Mouse (Mus musculus): ENCODE measurements around the gene Cd81. TPM values are rescaled to one million over a fixed set of nuclear protein-coding genes. Genes with fewer than 3 reads are reported as not detected.

The Cd81 gene
- total RNA-seq, 2 experiments from 2014 or later, result 489 to 524 TPM

DNA sequence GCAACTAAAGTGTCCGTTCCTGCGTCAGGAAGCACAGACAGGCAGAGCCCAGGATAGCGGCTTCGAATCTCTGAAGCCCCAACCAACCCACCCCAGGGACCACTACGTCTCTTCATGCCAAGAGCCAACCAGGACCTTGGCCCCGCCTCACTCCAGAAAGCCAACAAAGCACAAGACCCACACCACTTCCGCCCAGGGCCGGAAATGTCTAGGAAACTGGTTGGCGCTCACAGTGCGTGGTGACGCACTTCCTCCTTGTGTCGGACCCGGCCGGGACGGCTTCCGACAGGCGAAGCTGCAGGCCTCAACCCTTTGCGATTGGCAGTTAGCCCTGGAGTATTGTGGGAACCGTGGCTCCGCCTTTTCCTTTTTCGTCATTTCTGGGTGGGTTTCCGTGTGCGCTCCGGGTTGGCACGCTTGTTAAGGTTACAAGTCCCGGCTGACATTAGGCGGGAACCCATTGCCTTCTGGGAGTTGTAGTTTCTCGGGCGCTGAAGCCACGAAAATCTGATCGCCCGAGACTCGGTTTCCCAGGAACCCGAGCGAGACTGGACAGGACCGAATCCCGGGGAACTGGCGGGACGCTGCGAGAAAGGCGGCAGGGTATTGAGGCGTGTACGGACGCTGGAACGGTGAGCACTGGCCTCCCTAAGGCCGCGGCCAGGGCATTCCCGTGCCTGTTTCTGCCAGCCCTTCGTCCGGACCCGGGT lies 16.5 kb downstream of the Cd81 start, which contains the start of gene Tssc4:
Gene Tssc4, plus strand, starts transcription at position 368 of the 710 bp plus-strand sequence.
- peak; percentile 88 to 91 for DNase-seq (ENCODE audit: extremely low spot score in 1 of 2, low spot score in 1 of 2)

DNA sequence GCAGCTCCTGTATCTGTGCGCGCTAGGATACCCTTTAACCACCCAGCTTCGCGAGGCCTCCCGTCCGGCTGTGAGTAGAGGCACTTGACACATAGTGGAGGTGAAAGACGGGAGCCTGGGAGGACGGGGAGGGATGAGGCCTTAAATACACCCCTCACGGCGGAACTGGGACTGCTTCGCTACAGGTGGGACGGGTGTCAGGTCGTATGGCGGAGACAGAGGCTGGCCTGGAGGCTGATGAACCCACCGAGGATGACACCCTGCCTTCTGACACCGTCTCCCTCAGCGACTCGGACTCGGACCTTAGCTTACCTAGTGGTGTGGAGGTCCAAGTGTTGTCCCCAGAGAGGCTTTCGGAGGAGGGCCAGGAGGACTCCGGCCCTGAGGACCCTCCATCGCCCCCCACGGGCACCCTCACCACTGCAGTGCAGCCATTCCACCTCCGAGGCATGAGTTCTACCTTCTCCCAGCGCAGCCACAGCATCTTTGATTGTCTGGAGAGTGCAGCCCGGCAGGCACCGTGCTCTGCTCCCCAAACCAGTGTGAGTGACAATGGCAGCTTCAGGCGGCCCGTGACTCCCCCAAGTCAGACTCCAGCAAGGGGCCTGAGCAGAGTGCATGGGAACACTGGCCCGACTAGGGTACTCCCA lies 17.3 kb downstream of the Cd81 start:
- DNase-seq (ENCODE audit: extremely low spot score in 1 of 2, low spot score in 1 of 2), result no peak

DNA sequence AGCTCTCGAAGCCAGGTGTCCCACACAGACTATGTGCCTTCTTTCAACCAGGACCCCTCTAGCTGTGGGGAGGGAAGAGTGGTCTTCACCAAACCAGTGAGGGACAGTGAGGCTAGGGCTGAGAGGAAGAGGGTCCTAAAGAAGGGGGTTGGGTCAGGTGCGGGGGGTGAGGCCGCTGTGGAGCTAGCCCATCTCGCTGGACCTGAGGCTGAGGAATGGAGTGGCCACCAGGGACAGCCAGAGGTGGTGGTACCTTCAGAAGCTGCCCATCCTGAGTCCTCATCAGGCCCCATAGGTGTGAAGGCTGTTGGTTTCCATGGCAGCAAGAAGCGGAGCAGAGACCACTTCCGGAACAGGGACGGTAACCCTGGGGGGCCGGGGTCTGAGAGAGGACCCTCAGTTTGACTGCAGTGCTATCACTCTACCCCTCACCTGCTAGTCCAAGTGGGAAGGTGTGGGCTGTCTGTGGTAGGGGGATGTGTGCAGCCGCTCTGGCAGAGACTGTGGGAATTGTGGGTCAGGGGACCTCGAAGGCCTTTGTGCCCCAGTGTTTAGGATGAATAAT lies 18.0 kb downstream of the Cd81 start:
- DNase-seq (ENCODE audit: extremely low spot score in 1 of 2, low spot score in 1 of 2), result no peak

DNA sequence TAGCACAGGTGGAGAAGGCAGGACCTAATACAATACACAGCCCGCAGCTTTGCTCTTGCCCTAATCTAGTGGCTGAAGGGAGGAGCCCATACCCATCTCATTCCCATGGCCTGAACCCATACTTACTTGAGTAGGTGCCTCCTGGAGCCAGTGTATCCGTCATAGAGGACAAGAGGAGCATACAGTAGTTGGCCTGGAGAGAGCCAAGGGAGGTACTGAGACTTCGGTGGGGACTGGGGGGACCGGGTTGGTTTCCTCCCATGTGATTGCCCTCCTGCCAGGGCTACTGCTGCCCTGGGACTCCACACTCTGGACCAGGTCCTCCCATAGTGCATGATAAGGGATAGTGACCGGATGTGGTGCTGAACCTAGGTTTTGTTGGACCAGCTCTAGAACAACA lies 20.1 kb downstream of the Cd81 start:
- DNase-seq (ENCODE audit: extremely low spot score in 1 of 2, low spot score in 1 of 2), result no peak

DNA sequence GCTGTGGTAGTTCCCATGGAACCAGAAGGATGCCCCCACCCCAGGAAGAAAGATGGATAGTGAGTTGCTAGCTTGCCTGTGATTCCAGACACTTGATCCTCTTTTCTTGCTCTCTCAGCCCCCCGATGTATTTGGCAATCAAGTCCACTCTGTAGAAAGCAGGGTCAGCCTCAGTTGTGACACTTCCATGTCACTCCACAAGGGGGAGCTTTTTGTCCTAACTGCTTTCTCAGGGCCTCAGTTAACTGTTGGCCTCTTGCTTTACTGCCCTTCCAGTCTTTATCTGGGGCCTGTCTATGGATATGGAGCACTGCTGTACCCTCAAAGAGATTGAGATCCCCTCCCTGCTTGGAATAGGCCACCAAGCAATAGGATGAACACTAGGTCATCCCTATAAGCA lies 20.5 kb downstream of the Cd81 start:
- peak in 1 of 2 experiments; percentile 45 for DNase-seq (ENCODE audit: extremely low spot score in 1 of 2, low spot score in 1 of 2)

DNA sequence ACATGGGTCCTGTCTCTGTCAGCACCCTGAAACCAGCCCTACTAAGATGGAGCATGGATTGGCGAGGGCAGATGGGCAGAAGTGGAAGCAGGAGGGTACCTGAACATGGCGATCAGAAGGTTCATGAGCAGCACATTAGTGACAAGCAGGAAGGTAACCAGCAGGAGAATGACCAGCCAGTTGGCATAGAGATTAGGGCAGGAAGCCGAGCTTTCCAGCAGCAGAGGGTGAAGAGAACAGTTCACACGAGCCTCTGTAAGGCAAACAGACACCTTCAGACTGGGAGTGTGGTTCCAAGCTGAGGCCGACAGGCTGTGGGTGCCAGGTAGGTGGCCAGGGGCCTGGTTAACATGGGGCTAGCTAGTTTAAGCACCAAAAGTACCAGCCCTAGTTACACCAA lies 22.9 kb downstream of the Cd81 start:
- no peak for DNase-seq (ENCODE audit: extremely low spot score in 1 of 2, low spot score in 1 of 2)

DNA sequence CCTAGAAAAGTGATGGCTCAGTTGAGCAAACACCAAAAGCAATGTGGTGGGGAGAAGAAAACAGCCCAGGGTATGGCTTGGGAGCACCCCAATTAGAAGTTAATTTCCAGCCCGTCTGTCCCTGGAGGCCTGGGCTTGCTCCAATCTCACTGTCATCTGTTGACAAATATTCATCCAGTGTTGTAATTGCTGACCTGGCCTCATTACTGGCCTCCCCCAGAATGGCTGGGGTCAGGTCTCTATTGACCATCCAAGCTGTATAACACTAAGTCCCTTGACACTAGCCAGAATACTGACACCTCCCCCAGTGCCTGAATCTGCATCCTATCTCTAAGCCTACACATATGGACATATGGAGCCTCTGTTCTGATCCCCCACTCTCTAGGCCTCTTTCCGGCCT lies 24.8 kb downstream of the Cd81 start:
- no peak for DNase-seq (ENCODE audit: extremely low spot score in 1 of 2, low spot score in 1 of 2)

DNA sequence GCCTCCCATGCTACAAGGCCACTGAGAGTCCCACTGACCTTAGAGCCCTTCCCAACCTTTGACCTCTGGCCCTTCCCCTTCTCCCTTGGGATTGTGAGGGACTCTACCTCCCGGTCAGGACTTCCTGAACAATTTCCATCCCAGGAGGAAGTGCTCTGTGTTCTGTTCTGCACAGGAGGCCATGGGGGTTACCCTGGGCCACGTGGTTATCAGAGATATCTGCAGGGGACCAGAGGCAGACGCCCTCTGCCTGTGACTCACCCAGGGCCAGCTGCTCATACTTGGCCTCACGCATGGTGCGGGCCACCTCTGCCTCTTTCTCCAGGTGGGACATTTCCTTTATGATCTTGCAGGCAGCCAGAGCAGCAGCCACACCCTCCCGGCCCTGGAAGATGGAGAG lies 29.5 kb downstream of the Cd81 start:
- DNase-seq (ENCODE audit: extremely low spot score in 1 of 2, low spot score in 1 of 2), result no peak

DNA sequence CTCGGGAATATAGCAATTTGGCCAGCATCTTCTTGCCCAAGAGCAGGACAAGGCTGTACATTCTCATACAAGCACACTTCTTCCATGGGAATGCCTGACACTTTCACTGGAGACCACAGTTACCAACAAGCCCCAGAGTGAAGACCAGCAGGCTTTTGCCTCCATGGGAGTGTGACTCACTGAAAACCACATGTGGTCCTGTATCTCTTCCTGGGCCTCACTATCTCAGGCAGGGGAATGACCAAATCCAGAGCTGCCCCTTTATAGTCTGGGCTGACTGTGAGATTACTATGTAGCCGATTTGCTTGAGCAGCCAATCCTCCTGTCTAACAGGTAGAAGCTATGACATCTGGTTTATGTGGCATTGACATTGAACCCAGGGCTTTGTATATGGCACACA lies 31.2 kb downstream of the Cd81 start:
- no peak for DNase-seq (ENCODE audit: extremely low spot score in 1 of 2, low spot score in 1 of 2)

DNA sequence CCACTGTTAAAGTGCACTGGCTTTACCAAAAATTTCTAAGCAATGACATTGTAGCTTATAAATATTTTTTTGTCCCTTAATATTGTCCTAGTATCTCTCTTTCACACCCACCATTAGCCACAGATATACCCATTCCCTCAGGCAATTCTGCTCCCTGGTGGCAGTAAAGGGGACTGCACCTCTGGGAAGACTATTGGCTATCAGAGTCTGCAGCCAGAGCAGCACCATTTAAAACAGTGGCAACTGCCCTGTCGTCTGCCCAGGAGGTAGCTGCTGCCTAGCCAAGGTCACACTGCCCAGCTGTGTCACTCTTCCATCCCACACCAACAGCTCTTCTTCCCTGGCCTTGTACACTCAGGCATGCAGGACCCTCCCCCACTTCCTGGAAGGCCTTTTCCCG lies 33.8 kb downstream of the Cd81 start:
- peak; percentile 34 to 71 for DNase-seq (ENCODE audit: extremely low spot score in 1 of 2, low spot score in 1 of 2)

DNA sequence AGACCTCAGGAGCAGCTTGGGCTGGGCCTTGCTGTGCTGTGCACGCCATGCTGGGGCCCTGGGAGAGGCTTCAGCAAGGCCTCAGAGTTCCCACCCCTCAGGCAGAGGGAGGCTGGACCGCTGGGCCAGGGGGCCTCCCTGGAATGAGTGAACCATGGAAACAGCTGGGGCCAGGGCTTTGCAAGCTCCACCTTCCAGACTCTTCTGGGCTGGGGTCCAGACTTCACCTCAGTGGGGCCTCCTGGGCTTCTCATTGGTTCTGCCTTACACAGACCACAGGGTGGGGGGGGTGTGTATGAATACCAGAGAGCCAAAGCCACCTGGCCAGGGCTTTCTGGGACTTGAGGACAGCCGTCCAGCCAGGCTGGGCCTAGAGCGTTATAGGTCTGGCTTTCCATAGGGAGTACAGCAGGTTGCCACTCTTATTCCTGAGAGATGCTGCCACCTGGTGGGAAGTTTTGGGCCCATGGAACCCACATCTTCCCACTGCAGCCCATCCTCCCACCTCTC lies 34.6 kb downstream of the Cd81 start:
- DNase-seq (ENCODE audit: extremely low spot score in 1 of 2, low spot score in 1 of 2), result peak in 1 of 2 experiments; percentile 45

DNA sequence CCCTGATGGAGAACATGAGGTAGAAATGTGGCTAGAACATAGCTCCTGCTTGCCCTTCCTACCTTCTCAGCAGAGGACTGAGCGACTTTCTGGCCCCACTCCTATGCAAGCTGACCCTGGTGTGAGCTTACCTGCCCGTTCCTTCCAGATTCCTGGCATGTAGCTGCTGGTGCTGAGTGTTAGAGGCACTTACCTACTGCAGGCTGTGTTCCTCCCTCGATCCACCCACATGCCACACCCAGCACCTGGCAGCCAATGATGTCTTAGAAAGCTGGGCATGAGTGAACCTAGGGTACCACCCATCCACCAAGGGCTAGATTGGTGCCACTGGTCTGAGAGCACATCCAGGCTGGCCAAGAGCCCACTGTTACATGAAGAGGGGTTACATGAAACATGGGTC lies 41.3 kb downstream of the Cd81 start:
- no peak for DNase-seq (ENCODE audit: extremely low spot score in 1 of 2, low spot score in 1 of 2)

DNA sequence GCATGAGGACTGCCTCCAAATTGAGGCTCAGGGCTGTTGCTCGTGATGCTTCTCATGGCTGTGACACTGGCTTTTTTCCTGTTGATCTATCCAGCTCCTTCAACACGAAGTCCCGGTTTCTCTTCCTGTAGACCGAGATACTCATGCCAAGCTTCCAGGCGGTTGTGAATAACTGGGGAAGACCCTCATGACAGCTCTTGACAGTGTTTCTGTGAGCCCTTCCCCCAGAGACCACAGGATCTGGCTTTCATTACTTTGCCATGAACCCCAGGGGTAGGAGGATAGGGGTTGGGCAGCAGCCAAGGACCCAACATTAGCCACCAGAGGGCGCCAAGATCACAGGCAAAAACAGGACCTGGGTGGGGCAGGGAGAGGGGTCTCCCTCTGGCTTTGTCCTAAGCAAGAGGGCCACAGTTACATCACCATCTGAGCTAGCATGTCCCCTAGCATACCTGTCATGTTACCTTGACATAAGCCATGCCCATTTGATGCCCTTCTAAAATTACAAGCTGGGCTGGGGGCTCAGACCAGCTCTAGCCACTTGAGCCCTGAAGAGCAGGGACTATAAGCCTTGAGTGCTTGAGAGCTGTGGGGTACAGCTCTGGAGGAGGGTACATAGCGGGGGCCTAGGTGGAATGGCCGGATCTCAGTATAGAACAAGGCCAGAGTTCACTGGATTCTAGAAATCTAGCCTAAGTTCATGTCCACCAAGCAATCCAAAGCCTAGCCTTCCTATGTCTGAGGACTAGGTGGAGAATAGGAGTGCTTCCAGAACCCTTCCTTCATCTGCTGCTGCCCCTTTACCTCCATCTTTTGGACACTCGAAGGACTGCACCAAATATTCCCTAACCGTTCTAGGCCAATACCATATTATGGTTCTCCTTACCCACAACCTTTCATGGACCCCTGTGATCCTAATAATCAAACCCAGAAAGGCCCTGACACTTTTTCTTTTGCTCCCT lies 42.3 kb downstream of the Cd81 start, which contains the start of gene Trpm5:
Gene Trpm5, minus strand, starts transcription at position 51 of the 962 bp plus-strand sequence.
- DNase-seq (ENCODE audit: extremely low spot score in 1 of 2, low spot score in 1 of 2), result peak; percentile 39 to 78

DNA sequence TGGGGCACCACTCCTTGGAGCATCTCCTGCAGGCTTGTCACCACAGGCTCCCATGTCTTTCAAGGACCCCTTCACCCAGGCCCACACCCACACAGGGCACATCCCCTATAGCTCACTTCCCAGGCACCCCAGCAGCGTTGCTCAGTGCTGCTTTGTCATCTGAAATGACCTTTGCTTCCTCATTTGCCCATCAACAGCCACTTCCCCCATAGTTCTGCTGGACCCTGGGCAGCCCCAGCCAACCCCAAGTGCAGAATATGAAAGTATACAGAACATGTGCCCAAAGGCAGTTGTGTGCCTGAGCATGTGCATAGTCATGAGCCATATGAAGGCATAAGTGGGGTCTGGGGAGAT lies 43.0 kb downstream of the Cd81 start:
- DNase-seq (ENCODE audit: extremely low spot score in 1 of 2, low spot score in 1 of 2), result no peak

DNA sequence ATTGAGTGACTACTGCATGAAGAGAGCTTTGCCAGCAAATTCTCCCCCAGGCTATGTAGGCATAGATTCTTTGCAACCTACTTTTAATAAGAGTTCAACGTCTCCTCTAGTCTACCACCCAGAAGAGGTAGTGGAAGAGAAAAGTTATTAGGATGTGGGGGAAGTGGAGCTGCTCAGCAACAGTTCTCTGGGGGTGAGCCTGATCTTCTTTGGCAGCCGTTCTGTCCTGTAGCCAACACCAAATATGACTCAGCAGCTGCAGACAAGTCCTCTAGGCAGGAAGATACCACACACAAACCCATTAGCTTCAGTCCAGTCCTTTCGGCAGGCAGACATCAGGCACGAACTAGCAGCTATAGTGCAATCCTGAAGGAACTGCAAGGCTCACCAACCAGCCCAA lies 48.2 kb downstream of the Cd81 start:
- no peak for DNase-seq (ENCODE audit: extremely low spot score in 1 of 2, low spot score in 1 of 2)

DNA sequence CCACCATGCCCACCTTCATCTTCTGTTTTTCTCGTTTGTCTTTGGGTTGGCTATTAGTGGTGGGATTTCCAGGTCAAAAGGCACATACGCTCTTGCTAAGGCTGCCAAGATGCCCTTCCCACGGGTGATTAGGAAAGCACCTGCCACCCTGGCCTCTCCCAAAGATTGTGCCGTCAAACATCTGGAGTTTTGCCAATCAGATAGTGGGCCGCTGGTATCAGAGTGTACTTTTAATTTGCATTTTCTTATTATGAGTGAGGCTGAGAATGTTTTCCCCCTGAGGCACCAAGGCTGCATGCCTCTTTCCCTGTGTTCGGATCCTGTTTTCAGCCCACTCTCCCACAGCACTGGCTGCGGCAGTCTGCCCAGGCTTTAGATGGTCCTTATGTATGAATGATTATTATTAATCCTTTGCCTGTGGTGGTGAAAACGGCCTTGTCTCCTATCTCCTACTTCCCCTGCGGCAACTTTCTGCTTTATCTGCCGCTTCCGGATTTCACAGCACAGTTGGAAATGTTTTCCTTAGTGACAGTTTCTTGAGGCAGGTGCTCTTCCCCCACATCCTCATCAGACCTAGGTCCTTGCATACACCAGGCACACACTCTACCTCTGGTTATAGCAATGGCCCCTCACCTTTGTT lies 52.8 kb downstream of the Cd81 start:
- no peak for DNase-seq (ENCODE audit: extremely low spot score in 1 of 2, low spot score in 1 of 2)

DNA sequence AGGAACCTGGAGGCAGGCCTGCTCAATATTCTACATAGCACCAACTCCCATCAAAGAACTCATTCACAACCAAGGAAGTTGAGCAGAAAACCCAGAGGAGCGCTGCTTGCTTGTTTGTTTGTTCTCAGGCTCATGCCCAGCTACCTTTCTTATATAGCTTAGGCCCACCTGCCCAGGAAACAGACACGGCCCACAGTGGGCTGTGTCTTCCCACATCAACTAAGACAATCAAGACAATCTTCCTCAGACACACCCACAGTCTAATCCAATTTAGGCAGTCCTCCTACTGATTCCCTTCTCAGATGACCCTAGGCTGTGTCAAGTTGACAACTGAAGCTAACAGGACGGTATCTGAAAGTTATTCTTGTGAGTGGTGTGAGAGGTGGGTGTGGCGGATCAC lies 53.5 kb downstream of the Cd81 start, which contains the start of gene Kcnq1:
Gene Kcnq1, plus strand, starts transcription at position 301 of the 400 bp plus-strand sequence.
- DNase-seq (ENCODE audit: extremely low spot score in 1 of 2, low spot score in 1 of 2), result no peak

DNA sequence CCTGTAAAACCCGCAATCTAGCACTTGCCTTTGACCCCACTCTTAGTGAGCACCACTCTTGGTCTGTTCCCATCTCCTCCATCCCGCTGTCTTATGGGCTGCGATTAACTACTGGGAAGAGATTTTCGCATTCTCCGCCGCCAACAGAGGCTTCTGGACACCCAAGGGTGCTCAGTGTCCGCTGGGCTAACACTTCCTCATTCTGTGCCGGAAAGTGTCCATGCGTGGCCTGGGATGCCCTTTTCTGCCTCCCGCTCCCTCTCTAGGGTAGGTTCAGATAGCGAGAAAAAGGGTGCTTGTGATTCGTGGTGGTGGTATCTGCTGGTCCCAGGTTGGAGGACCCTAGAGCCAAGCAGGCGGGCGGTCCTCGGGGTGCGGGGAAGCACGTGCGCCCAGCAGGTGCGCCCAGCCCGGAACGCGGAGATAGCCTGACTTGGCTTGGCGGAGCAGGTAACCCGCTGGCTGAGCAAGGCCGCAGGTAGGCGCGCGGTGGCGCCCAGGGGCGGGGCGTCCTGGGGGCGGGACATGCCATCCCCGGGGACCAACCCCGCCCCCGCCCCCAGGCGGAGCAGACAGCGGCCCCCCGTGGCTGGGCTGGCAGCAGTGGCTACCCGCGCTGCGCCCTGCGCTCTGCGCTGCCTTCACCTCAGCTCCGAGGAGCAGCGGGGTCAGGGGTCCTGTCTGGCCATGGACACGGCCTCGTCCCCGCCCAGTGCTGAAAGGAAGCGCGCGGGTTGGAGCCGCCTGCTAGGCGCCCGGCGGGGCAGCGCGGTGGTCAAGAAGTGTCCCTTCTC lies 54.3 kb downstream of the Cd81 start:
- no peak for DNase-seq (ENCODE audit: extremely low spot score in 1 of 2, low spot score in 1 of 2)

DNA sequence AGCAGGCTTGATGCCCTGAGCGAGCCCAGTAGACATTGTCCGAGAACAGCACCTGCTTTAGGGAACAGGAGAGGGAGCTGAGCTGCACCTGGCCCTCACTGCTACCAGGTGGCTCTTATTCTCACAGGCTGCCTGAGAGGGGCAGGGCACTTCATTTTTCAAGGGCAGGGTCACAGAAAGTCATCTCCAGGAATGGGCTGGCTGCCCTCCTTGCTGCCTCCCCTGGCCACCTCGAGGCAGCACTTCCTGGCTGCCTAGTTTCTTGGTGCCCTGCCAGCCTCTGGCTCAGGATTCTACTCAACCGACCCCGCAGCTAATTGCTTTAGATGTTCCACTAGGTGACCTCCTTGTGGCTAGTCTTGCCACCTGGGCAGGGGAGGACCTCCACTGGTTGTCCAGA lies 55.7 kb downstream of the Cd81 start:
- DNase-seq (ENCODE audit: extremely low spot score in 1 of 2, low spot score in 1 of 2), result no peak
